Mouse (Mus musculus): ENCODE results near the gene Coro2a. TPM values are rescaled to one million over a fixed set of nuclear protein-coding genes. Genes with fewer than 3 reads are reported as not detected.
A peak's percentile ranks its signal among the peaks of the same experiment; 100 is the strongest.

Gene Coro2a
- total RNA-seq, 2 experiments from 2014 or later = 15.6 to 16.1 TPM

- Histone ChIP-seq H3K27ac (no peak overlapping the region), H3K4me3 (no peak overlapping the region)
- TF ChIP-seq CTCF (conservative IDR thresholded peaks at IDR 0.05) = no peak
- DNase-seq (ENCODE audit: low spot score in 2 of 2) = no peak
Measured at GRCm38 (mm10) chr4:46558672-46559667, 43.0 kb downstream of the Coro2a start.

DNA sequence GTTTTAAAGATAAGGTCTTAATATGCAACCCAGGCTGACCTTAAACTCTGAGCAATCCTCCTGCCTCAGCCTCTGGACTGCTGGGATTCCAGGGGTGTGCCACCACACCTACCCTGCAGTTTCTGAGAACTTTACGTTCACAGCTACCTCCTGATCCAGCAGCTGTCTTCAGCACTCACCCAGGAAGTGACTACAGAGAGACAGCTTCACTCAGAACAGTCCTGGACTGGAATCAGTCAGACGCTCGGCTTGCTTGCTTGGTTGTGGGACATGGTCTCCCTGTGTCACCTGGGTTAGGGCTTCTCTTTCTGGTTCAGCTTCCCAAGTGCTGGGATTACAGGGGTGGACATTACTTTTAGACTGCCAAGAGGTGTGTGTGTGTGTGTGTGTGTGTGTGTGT is 45.1 kb downstream of the Coro2a start:
- no peak for TF ChIP-seq CTCF (conservative IDR thresholded peaks at IDR 0.05)
- DNase-seq (ENCODE audit: low spot score in 2 of 2) = no peak
- Histone ChIP-seq H3K27ac (no peak overlapping the region), H3K4me3 (no peak overlapping the region)

DNA sequence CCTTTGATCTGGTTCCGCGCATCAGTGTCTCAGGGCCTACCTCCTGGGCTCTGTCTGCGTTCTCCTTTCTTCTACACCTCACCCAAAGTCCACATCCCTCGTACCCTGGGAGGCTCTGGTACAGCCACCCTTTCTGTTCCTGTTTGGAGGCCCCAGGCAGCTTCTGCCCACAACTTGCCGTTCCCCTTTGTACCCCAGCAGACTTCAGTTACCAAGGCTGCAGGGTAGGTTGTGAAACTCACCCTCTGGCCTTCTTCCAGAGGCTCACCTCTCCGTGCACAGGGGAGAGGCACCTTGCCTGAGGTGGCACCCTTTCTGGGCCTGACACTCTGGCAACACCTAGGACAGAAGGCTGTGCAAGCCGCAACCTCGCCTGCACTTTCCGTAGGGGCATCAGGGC is 46.2 kb downstream of the Coro2a start:
- no peak for TF ChIP-seq CTCF (conservative IDR thresholded peaks at IDR 0.05)
- no peak for DNase-seq (ENCODE audit: low spot score in 2 of 2)
- no peak overlapping the region for H3K4me3 ChIP-seq
- no peak overlapping the region for H3K27ac ChIP-seq

GRCm38 (mm10) chr4:46554295-46555069 is 47.5 kb downstream of the Coro2a start:
- no peak overlapping the region for H3K4me3 ChIP-seq
- no peak for TF ChIP-seq CTCF (conservative IDR thresholded peaks at IDR 0.05)
- DNase-seq (ENCODE audit: low spot score in 2 of 2) = no peak
- no peak overlapping the region for H3K27ac ChIP-seq

- no peak for TF ChIP-seq CTCF (conservative IDR thresholded peaks at IDR 0.05)
- no peak overlapping the region for H3K4me3 ChIP-seq
- no peak overlapping the region for H3K27ac ChIP-seq
- DNase-seq (ENCODE audit: low spot score in 2 of 2) = no peak
Measured at GRCm38 (mm10) chr4:46553864-46554263, 48.1 kb downstream of the Coro2a start.

GRCm38 (mm10) chr4:46550406-46550805 is 51.6 kb downstream of the Coro2a start:
- no peak for TF ChIP-seq CTCF (conservative IDR thresholded peaks at IDR 0.05)
- DNase-seq (ENCODE audit: low spot score in 2 of 2) = no peak
- H3K27ac ChIP-seq = no peak overlapping the region
- H3K4me3 ChIP-seq = no peak overlapping the region

DNA sequence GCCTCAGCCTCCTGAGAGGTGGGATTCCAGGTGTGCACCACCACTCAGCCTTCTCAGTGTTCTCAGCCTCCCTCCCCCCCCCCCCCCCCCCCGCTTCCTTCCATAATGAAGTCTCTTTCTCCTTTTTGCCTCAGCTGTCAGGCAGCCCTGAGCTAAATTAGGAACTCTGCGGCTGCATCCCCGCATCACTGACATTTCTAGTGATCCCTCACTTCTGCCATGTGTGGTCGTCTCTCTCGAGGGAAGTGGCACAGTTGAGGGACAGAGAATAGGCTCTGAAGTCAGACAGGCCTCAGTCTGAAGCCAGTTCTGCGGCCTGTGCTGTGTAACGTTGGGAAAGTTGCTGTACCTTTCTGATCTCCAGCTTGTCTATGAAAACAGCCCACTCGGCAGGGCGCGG is 52.0 kb downstream of the Coro2a start:
- H3K4me3 ChIP-seq = no peak overlapping the region
- H3K27ac ChIP-seq = no peak overlapping the region
- no peak for TF ChIP-seq CTCF (conservative IDR thresholded peaks at IDR 0.05)
- no peak for DNase-seq (ENCODE audit: low spot score in 2 of 2)

GRCm38 (mm10) chr4:46546709-46547108 is 55.3 kb downstream of the Coro2a start:
- no peak overlapping the region for H3K4me3 ChIP-seq
- H3K27ac ChIP-seq = no peak overlapping the region
- DNase-seq (ENCODE audit: low spot score in 2 of 2) = no peak
- TF ChIP-seq CTCF (conservative IDR thresholded peaks at IDR 0.05) = no peak

DNA sequence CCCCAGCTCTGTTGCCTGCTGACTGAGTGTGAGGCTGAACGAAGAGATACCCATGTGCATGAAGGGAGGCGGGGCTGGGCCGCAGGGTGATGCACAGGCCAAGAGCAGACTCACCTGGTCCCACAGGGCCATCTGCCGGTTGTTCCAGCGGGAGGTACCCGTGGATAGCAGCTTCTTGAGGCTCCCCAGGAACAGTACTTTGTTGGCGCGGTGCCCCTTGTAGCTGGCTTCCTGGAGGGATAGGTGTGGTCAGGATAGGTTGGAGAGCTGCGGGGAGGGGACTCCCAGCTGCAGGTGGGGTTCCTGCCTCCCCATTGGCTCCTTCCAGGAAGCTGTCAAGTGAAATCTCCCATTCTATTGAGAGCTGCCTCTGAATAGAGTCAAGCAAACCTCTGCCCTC is 56.5 kb downstream of the Coro2a start:
- no peak overlapping the region for H3K27ac ChIP-seq
- H3K4me3 ChIP-seq = no peak overlapping the region
- no peak for DNase-seq (ENCODE audit: low spot score in 2 of 2)
- TF ChIP-seq CTCF (conservative IDR thresholded peaks at IDR 0.05) = no peak

GRCm38 (mm10) chr4:46544313-46544712 is 57.7 kb downstream of the Coro2a start:
- Histone ChIP-seq H3K27ac (no peak overlapping the region), H3K4me3 (no peak overlapping the region)
- TF ChIP-seq CTCF (conservative IDR thresholded peaks at IDR 0.05) = peak; percentile 64

DNA sequence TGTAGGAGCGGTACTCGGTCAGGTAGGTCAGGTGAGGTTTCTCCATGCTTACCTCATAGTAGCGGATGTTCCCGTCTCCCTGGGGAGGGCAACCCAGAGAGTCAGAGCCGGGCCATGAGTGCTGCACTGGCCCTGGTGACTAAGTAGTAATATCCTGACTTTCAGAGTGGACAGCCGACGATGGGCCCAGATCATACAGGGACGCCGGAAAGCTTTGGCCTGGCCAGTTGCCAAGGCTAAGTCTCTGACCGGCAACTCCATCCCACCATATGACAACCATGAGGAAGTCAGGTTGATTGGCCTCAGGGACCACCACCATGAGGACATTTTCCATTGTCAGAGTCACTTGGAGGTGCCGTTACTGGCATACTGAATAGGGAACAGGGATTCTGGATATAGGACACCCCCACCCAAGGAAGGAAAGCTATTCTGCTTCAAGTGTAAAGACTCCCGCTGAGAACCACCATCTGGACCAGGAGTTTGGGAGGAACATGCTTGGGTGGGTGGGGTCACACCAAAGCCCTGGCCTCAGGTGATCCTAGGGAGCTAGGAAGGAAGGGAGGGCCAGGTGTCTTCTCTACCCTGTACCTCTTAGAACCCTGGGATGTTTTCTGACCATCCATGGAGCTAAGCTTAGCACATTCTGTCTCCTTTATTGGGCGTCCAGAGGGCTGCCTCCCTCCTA is 58.5 kb downstream of the Coro2a start:
- Histone ChIP-seq H3K27ac (no peak overlapping the region), H3K4me3 (no peak overlapping the region)
- DNase-seq (ENCODE audit: low spot score in 2 of 2) = no peak
- no peak for TF ChIP-seq CTCF (conservative IDR thresholded peaks at IDR 0.05)

More at GRCm38 (mm10) chr4:46544313-46544712, 57.7 kb downstream of the Coro2a start:
- no peak for DNase-seq (ENCODE audit: low spot score in 2 of 2)

- Histone ChIP-seq H3K27ac (no peak overlapping the region), H3K4me3 (no peak overlapping the region)
- no peak for DNase-seq (ENCODE audit: low spot score in 2 of 2)
- no peak for TF ChIP-seq CTCF (conservative IDR thresholded peaks at IDR 0.05)
Measured at GRCm38 (mm10) chr4:46541707-46542106, 60.3 kb downstream of the Coro2a start.

DNA sequence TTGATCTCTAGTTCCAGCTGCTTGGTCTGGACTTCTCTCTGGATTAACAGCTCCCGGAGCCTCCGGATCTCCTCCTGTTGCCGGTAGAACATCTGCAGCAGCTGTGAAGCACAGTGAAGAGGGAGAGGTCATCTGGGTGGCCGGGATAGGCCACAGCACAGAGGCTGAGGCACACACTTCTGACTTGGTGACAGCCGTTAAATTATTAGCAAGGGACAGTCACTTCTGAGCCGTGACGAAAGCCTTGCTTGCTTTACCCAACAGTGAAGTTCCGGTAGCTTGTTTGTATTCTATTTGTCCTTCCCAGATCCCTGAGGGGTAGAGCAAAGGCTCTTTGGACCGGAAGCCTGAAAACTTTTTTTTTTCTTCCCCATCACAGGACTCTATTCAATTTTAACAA is 62.8 kb downstream of the Coro2a start:
- no peak for TF ChIP-seq CTCF (conservative IDR thresholded peaks at IDR 0.05)

More for the DNA sequence above, 62.8 kb downstream of the Coro2a start:
- Histone ChIP-seq H3K27ac (no peak overlapping the region), H3K4me3 (no peak overlapping the region)
- no peak for DNase-seq (ENCODE audit: low spot score in 2 of 2)

Measured in layer of hippocampus, adult 2 months (tissue).